Mouse (Mus musculus) left cerebral cortex, adult 18-20 months (tissue): Measurements from ENCODE around the gene Mad1l1. TPM values are rescaled to one million over a fixed set of nuclear protein-coding genes. Genes with fewer than 3 reads are reported as not detected.
A peak's percentile ranks its signal among the peaks of the same experiment; 100 is the strongest.

ENCODE experiments used
- DNase-seq, 2 experiments: peaks; one replicate each; pipeline ENCODE4 v3.0.0; 2021 to 2022; ENCODE audit warnings: low spot score in 2 of 2, mixed read lengths in 1 of 2
- total RNA-seq, 2 experiments: library from RNA; stranded (reverse); gene quantifications; 2 replicates each; pipeline ENCODE4 v1.2.3; 2021

Mad1l1 gene
- total RNA-seq, 2 experiments from 2014 or later: 14.3 to 19.3 TPM

DNA sequence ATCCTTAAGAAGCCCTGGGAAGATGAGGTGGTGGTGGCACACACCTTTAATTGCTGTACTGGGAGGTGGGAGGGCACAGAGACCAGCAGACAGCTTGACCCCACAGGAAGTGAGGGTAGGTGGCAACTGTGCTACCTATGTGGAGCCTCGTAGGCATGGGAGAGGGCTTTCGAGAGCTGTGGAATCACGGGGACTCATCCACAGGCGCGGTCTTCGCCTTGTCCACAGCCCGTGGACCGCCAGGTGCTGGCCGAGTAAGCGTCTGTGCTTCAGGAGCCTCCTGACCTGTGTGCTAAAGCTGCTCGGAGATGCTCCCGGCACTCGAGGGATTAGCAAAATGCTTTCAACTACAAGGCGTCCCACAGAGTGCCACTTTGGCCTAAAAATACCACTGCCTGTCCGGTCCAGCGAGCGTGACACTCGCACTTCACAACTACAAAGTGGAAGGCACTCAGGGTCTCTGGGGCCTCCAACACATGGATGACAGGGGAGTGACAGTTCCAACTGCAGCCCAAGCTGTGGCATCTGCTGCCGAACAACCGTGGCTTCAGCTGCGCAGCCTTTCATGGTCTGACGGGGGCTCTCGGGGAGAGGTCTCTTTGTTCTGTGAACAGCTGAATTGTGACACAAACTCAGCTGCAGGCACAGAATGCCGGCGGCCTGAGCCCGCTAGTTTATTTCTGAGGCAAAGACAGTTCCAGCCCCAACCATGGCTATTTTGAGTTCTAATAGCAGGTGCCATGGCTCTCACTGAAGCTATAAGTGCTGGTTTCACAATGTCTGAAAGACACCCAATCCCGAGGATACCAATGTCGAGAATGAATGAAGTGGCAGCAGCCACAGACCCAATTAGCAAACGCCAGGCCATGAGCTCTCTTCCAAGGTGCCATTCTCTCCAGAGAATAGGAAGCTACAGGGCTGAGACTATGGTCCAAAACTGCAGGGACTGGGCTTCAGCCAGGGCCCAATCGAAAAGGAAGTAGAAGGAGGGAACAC lies 57.3 kb downstream of the Mad1l1 start:
- DNase-seq: no peak

DNA sequence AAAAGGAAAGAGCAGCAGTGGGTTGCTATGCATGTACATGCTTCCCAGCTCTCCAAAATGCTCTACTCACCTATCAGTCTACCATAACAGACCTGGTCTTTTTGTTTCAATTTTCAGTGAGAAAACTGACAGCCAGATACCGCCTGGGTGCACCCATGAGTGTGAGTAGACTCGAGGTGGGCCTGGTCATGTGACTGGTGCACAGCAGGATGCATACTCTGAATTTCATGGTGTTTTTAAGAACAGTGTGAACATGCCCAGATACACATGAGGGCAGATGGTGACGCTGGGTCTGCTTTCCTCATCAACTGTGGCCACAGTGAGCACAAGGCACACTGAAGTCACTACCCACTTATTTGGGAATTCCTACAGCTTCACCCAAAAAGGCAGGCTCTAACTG lies 59.0 kb downstream of the Mad1l1 start:
- no peak for DNase-seq

DNA sequence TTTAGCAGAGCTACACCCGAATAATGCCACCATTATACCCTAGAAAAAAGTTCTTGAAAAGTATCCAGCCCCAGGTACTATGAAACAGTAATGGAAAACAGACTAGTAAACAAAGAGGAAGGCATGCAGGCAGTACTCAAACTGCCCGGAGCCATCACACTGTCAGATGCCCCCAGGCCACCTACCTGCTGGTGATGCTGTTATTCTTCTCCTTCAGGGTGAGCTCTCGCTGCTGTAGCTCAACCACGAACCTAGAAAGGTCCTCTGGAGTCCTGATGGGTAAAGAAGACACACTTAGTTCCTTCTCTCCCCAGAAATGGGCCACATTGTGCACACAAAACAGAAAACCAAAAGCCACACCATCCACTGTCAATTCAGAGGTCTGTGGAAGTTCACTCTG lies 60.0 kb downstream of the Mad1l1 start:
- DNase-seq: no peak

DNA sequence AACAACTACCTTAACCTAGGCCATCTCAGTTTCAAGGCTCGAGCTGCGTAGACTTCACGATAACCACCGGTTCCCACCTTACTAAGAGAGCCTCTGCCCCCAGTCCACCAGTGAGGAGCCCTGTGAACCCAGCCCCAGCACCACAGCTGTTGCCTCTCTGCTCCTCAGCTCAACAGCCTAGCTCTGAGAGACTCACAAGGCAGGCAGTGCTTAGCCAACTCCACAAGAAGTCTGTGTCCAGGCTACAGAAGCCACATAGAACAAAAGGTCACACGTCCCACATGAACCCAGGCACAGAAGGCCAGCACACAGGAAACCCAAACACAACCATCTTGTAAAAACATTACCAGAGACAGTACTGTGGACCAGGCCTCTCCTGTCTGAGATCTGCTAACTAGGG lies 62.7 kb downstream of the Mad1l1 start:
- DNase-seq: no peak

DNA sequence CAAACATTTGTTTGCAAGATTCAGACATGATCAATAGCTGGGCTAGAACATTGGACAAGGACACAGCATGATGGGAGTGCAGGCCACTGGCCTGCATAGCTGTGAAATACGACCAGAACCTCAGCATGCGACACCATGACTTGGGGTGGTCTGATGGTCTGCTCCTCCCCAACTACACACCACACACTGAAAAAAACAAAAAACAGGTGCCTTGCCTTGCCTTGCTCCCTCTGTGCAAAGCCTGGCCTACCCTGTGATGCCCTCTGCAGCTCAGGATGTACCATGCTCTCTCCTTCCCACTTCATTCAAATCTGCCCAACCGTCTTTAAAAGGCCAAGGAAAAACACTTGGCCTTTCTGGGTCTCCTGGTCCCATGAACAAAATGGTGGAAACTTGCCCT lies 63.3 kb downstream of the Mad1l1 start:
- no peak for DNase-seq

DNA sequence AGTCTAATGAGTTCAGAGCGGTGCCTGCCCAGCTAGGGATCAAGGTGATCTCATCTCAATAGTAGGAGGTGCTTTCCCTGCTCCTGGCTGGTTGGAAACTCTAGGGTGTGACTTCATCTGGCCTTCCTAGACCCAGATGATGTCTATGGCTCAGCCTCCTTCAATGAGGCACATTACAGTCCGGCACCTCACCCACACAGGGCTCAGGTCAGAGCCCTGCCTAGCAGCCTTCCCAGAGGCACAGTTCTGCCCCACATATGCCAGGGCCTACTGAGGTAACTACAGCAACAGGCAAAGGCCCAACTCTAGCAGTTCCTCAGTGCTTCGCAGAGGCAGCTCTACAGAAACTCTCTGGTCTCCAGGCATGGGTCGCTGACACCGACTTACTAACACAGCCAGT lies 63.9 kb downstream of the Mad1l1 start:
- DNase-seq: no peak

DNA sequence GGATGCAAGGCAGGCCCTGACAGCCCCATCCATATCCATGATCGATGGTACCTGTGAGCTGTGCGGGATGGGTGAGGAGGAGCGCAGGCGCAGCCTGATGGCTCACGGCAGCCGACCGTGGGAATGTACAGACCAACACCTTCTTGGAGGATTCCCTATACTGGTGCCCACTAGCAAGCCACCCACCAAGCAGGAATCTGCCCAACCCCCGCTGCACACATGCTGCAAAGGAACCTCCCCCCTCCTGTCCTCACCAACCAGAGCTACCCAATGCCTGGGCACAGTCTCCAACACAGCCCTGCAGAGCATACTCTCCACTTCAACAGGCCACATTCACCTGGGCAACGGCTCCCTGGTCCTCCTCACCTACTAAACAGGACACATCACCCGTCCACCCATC lies 64.7 kb downstream of the Mad1l1 start:
- DNase-seq: no peak

DNA sequence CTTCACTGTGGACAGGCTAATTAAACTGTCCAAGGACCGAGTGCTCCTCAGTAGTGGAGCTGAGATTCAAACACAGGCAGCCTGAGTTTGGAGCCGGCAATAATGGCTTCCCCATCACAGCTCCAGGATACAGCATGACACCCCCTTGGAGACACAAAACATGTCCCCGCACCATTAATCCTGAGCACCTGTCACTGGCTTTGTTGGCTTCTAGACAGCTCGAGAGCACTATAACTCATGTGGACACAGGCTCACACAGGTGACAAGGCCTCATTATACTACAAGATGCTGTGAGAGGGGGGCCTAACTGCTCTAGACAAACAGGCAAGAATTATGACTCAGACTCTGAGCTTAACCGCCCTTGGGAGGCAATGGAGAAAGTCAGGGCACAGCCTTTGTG lies 66.1 kb downstream of the Mad1l1 start:
- no peak for DNase-seq

DNA sequence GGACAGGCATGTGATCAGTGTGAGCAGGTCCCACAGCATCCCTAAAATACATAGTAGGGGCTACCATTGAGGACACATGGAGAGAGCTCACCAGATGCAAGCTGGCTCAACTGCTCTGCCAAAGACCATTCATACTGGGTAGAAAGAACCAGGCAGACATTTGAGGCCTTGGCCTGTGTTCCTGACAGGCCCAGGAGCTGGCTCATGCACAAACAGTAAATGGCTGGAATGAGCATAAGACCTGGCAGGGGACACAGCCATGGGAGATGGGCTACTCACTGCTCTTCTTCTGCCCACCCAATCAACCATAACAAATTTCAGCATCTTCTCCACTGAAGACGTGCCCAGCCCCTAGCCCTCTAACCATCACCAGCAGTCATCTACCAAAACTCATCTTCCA lies 66.7 kb downstream of the Mad1l1 start:
- DNase-seq: no peak

DNA sequence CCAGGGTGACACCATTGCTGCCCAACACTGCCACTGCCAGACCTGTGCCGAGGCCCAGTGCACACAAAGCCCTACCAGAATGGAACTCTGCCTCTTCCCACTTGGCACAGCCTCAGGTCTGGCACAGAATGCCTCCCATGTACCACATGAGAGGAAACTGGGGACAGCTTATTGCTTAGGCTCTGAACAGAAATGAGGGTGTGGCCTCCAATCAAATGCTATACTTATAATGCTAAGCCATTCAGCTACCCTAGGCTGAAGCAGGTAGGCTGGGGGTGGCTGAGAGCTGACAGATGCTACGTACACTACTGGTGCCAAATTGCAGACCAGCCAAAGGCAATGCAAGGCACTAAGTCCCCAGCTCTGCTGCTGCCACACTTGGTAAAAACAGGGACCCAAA lies 69.4 kb downstream of the Mad1l1 start:
- DNase-seq: peak; percentile 7 to 20

DNA sequence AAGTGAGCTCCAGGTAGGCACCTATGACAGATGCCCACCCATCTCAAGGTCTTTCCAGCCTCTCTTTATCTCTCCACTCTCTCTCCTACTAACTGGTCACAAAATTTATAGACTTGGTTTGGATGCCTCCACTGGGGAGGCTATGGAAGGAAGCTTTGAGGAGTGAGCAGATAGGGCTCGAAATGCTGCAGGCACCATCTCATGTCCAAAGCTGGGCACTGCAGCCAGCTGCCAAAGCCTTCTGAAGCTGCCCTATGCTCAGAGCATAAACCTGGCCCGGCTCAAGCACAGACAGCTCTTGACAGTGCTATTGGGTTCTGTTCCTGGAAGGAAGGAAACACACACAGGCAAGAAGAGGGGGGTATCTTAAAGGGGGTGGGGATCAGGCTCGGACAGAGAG lies 71.0 kb downstream of the Mad1l1 start:
- peak; percentile 18 to 30 for DNase-seq

DNA sequence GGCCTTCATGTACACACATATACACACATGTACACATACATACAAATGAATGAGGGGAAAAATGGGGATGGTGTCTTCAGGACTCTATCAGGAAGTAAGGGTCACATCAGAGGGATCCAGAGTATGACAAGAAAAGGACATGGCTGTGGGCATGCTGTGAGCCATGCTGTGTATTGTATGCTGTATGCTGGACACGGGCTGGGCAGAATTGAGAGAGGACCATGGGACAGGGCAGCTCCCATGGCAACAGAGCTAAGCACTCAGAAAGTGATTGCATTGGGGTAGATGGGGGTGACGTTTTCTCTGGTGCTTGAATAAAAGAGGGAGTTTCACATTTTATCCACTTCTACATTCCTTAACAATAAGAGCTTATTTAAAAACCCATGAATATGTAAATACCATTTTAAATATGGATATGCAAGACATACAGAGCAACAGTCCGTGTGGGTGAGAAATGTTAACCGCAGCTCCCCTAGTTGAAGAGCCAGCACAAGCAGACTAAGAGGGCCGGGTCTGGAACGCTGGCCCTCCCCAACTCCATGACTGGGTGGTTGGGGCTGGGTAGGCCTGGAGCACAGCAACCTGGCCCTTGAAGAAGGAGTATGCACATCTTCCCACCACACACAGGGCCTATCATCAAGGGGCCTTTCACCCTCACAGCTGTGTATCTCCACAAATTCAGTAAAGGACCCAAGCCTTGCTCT lies 71.8 kb downstream of the Mad1l1 start:
- DNase-seq: peak in 1 of 2 experiments; percentile 21

DNA sequence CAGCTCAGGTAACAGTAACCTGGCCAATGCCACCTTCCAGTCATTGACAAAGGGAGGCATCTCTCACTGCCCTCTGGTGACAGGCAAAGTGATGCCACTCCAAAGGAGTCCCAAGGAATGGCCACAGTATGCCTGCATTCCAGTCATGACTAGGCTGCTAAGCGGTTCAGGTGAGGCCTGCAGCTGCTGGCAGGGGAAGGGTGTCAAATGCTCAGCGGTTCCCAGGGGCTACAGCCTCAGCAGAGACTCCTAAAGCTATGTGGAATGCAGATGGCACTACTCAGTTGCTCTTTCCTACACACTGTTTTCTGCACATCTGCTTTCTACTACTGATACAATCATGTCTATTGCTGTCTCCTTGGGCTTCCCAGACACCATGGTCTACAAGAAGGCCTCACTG lies 73.3 kb downstream of the Mad1l1 start:
- DNase-seq: no peak

DNA sequence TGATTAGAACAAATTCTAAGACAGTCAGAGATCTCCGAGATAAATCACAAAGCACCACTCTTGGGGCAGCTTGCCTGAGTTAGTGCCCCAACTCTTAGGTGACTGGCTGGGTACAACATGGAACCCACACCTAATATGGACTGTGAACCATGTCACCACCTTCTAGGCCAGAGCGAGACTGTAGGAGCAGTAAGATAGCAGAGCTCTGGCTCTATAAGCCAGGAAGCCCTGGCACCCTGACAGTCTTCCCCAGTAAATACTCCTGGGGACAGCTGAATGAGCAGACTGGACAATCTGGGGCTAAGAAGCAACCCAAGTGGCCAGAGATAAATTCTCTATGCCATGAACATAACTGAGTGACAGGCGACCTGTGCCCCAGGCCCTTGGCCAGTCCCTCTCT lies 81.1 kb downstream of the Mad1l1 start:
- no peak for DNase-seq

DNA sequence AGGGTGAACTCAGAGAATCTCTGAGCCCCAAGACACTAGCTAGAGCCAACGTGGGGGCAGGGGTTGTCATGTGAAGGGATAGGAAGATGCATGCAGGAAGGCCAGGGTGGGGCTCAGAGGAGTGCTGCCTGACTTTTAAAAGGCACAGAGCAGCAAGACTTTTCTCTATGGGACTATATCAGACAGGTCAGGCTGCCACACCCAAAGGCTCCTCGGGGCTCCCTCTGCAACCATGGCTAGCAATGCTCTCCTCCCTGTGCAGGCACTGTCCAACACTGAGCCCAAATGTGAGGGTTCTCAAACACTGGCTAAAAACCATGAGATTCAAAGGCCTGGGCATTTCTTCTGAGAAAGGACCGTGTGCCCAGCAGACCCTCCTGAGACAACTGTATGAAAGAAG lies 82.5 kb downstream of the Mad1l1 start:
- no peak for DNase-seq

DNA sequence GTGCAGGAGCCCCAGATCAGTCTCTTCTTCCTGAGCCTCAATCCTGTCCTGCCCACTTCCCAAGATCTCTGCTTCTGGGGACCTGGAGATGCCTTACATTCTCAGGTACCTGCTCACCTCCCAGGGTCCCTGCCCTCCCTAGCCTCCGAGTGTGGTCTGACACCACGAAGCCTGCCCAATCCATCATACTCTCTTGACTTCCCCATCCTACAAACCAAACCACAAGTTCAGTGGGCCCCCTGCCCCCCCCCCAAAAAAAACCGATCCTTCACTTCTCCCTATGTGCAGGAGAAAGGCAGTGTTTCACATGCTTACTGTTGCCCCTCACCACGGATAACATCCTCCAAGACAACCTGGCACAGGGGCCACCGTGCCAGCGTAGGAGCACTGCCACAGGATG lies 90.5 kb downstream of the Mad1l1 start:
- no peak for DNase-seq

DNA sequence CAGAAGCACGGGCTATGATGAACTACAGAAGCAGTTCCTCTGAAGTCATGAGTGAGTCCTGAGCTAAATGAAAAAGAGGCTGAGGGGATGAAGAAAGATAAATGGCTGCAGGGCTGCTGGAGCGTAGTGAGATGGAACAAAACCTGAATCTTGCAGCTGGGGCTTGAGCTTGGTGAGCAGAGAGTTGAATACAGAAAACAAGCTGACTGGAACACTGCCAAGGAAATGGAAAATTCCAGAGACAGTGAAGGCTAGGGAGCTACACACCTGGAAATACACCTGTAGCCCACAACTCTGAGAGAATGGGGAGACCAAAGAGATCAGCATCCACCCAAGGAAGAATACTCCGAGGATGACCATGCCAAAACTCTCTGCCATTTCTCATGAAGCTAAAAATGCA lies 93.0 kb downstream of the Mad1l1 start:
- no peak for DNase-seq

DNA sequence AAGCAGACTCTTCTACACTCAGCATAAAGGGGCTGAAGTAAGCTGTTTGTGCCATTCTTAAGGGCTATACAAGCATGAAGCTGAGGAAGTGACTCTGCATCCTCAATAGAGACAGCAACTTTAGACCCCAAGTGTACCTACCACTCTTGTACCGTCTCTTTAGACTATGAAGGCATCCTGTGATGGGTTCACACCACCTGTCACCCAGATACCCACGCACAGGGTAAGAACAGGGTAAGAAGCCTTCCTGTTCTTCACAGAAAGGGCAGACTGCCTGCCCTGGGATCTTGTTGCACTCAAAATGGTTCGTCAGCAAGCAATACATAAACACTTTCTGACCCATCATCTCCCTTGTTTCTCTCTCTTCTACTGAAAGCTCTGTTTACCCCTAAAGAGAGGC lies 94.5 kb downstream of the Mad1l1 start:
- no peak for DNase-seq

DNA sequence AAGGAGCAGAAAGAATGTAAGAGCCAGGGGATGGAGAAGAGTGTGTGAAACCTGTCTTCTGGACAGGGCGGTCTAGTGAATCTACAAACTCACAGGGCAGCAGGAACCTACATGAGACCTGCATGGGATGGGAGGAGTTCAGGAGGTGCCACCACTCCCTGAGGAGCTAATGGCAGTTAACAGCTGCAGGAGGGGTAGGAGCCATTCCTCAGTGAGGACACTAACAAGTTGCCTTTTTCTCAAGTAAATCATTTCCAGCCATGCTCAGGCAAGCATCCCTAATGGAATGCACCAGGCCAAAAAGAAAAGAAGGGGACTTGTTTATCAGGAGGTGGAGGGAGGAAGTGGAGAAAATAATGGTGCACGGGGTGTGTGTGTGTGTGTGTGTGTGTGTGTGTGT lies 95.5 kb downstream of the Mad1l1 start:
- DNase-seq: no peak

DNA sequence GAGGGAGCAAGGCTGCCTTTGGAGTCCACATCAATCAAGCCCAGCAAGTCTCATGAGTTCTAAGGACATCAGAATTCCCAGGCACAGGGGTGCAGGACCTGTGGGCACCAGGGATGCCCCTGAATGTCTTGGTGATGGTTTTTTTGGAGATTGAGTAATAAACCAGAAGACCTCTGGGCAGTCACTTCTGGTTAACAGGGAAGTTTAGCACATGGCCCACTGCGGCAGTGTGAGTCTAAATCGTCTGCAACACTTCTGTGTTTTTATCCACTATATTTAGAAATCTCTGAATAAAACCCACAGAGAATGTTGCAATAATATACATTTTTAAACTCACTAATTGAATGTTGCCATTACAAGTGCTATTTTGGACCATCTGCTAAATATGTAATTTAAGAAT lies 96.2 kb downstream of the Mad1l1 start:
- DNase-seq: no peak

DNA sequence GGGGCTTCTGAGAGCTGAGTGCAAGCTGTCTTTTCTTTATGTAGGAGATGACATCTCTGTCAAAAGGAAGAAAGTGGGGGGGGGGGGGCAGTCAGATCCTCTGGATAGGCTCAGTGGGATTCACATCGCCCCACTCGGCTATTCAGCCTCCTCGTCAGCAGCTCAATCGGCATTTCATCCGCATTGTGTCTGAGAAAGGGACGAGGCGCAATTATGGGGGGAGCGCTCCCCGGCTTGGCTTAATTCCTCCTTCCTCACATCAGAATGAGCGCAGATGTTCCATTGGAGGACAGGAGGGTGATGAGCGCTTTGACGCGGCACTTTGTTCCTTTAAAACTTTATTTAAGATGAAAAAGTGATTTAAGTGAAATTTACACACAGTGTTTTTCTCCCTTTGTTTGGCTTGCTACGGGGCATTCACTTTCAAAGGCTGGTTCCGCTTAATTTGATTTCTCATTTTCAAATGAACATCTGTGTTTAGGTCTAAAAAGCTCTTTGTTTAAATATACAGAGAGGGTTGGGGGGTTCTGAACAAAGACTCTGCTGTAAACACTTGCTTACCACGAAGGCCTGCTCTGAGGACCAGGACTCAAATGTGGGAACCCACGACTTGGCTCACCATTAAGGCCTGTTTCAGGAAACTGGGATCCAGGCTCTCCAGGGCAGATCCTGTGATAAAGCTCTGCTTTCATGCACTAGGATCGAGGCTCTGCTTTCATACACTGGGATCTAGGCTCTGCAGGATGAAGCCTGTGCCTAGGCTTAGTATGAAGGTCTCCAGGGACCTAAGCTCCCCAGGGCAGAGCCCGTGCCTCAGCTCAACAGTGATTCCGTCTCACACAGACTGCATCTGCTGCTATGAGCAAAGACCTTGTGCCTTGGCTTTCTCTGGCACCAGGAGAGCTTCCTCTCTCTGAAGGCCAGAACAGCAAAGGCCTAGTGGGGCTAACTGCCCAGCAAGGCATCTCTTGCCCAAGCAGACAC lies 98.0 kb downstream of the Mad1l1 start:
- no peak for DNase-seq
